Mouse (Mus musculus): ENCODE measurements at regions not wholly inside any gene's neighbourhood (a gene's known extent, or its start where the extent isn't known, plus 50 kb on each side); places are given as distances from the start of the nearest gene placed in this dataset.

GRCm38 (mm10) chr14:99516703-99517102, 218.2 kb downstream of the Klf5 start:
- no peak for ATAC-seq (ENCODE audit: poor library complexity, severe bottlenecking)

- no peak for ATAC-seq (ENCODE audit: poor library complexity, severe bottlenecking)
Measured at GRCm38 (mm10) chr14:99520343-99520742, 221.9 kb downstream of the Klf5 start.

- ATAC-seq (ENCODE audit: poor library complexity, severe bottlenecking) = no peak
Measured at GRCm38 (mm10) chr14:99521954-99522523, 223.5 kb downstream of the Klf5 start.

- no peak for ATAC-seq (ENCODE audit: poor library complexity, severe bottlenecking)
Measured at GRCm38 (mm10) chr14:99535781-99536180, 237.3 kb downstream of the Klf5 start.

GRCm38 (mm10) chr14:99537286-99537685, 238.8 kb downstream of the Klf5 start:
- no peak for ATAC-seq (ENCODE audit: poor library complexity, severe bottlenecking)

GRCm38 (mm10) chr14:99541716-99542115, 243.2 kb downstream of the Klf5 start:
- ATAC-seq (ENCODE audit: poor library complexity, severe bottlenecking) = no peak

- ATAC-seq (ENCODE audit: poor library complexity, severe bottlenecking) = no peak
Measured at GRCm38 (mm10) chr14:99547931-99548330, 249.4 kb downstream of the Klf5 start.

GRCm38 (mm10) chr14:99548363-99549248, 250.1 kb downstream of the Klf5 start:
- no peak for ATAC-seq (ENCODE audit: poor library complexity, severe bottlenecking)

GRCm38 (mm10) chr14:99564024-99564423, 265.5 kb downstream of the Klf5 start:
- ATAC-seq (ENCODE audit: poor library complexity, severe bottlenecking) = no peak

- no peak for ATAC-seq (ENCODE audit: poor library complexity, severe bottlenecking)
Measured at GRCm38 (mm10) chr14:99574146-99574545, 275.7 kb downstream of the Klf5 start.

GRCm38 (mm10) chr14:99578665-99579064, 280.2 kb downstream of the Klf5 start:
- ATAC-seq (ENCODE audit: poor library complexity, severe bottlenecking) = no peak

- no peak for ATAC-seq (ENCODE audit: poor library complexity, severe bottlenecking)
Measured at GRCm38 (mm10) chr14:99579271-99579759, 280.8 kb downstream of the Klf5 start.

- ATAC-seq (ENCODE audit: poor library complexity, severe bottlenecking) = no peak
Measured at GRCm38 (mm10) chr14:99579765-99580266, 281.3 kb downstream of the Klf5 start.

- ATAC-seq (ENCODE audit: poor library complexity, severe bottlenecking) = no peak
Measured at GRCm38 (mm10) chr14:99584144-99584543, 285.7 kb downstream of the Klf5 start.

GRCm38 (mm10) chr14:99586029-99586428, 287.5 kb downstream of the Klf5 start:
- ATAC-seq (ENCODE audit: poor library complexity, severe bottlenecking) = no peak

GRCm38 (mm10) chr14:99590854-99591470, 292.5 kb downstream of the Klf5 start:
- ATAC-seq (ENCODE audit: poor library complexity, severe bottlenecking) = no peak

- no peak for ATAC-seq (ENCODE audit: poor library complexity, severe bottlenecking)
Measured at GRCm38 (mm10) chr14:99592922-99593321, 294.4 kb downstream of the Klf5 start.

- ATAC-seq (ENCODE audit: poor library complexity, severe bottlenecking) = no peak
Measured at GRCm38 (mm10) chr14:99593864-99594263, 295.4 kb downstream of the Klf5 start.

- ATAC-seq (ENCODE audit: poor library complexity, severe bottlenecking) = no peak
Measured at GRCm38 (mm10) chr14:99601900-99602299, 303.4 kb downstream of the Klf5 start.

- no peak for ATAC-seq (ENCODE audit: poor library complexity, severe bottlenecking)
Measured at GRCm38 (mm10) chr14:99603257-99603656, 304.8 kb downstream of the Klf5 start.

GRCm38 (mm10) chr14:99605351-99606100, 307.0 kb downstream of the Klf5 start:
- no peak for ATAC-seq (ENCODE audit: poor library complexity, severe bottlenecking)
